Mouse (Mus musculus) heart, embryonic 14.5 days (tissue): ENCODE measurements around the gene Htr5a. TPM values are rescaled to one million over a fixed set of nuclear protein-coding genes. Genes with fewer than 3 reads are reported as not detected.

Experiments
- ATAC-seq: fragments of 200-750 bp; cut with Nextera tagmentation; 2 replicates; pipeline ENCODE4 v1.8.0; 2017; ENCODE audit warnings: low read depth, moderate TSS enrichment; ENCODE audit not compliant: insufficient number of reproducible peaks, insufficient read depth, low FRiP score
- H3K27ac ChIP-seq, 2 experiments: fragments of 200-500 bp in 1 of 2; fragments of 300-500 bp in 1 of 2; sonication (generic) in 1 of 2; replicated peaks in 1 of 2; 2 replicates each; pipeline ENCODE4 v1.5.1; 2012 to 2014; ENCODE audit warnings: low read depth in 2 of 2, low read length in 2 of 2, control low read depth in 1 of 2, mild to moderate bottlenecking in 1 of 2, mixed read lengths in 1 of 2; ENCODE audit not compliant: control insufficient read depth in 1 of 2, insufficient read depth in 1 of 2
- H3K27me3 ChIP-seq: fragments of 300-500 bp; sonication (generic); 2 replicates; pipeline ENCODE4 v1.6.1; 2014; ENCODE audit warnings: mild to moderate bottlenecking, low read length, control low read depth; ENCODE audit not compliant: control insufficient read depth, insufficient read depth
- H3K36me3 ChIP-seq: fragments of 300-500 bp; sonication (generic); 2 replicates; pipeline ENCODE4 v1.6.1; 2014; ENCODE audit warnings: mild to moderate bottlenecking, control low read depth, low read length, mixed read lengths; ENCODE audit not compliant: control insufficient read depth, insufficient read depth
- H3K4me1 ChIP-seq, 2 experiments: fragments of 200-500 bp in 1 of 2; fragments of 300-500 bp in 1 of 2; sonication (generic) in 1 of 2; 2 replicates each; pipeline ENCODE4 v1.6.1; 2012 to 2014; ENCODE audit warnings: low read length in 2 of 2, control low read depth in 1 of 2, mixed read lengths in 1 of 2; ENCODE audit not compliant: control insufficient read depth in 2 of 2, insufficient read depth in 2 of 2
- H3K4me2 ChIP-seq: fragments of 300-500 bp; sonication (generic); 2 replicates; pipeline ENCODE4 v1.6.1; 2014; ENCODE audit warnings: mild to moderate bottlenecking, low read length
- H3K4me3 ChIP-seq, 2 experiments: fragments of 200-500 bp in 1 of 2; fragments of 300-500 bp in 1 of 2; sonication (generic) in 1 of 2; 2 replicates each; pipeline ENCODE4 v1.5.1; 2012 to 2014; ENCODE audit warnings: low read length in 2 of 2, mild to moderate bottlenecking in 2 of 2, control low read depth in 1 of 2, low read depth in 1 of 2, moderate library complexity in 1 of 2; ENCODE audit not compliant: control insufficient read depth in 1 of 2, insufficient read depth in 1 of 2
- H3K9ac ChIP-seq: fragments of 300-500 bp; sonication (generic); 2 replicates; pipeline ENCODE4 v1.6.1; 2014; ENCODE audit warnings: mild to moderate bottlenecking, low read length
- H3K9me3 ChIP-seq: fragments of 300-500 bp; sonication (generic); 2 replicates; pipeline ENCODE4 v1.6.1; 2016; ENCODE audit warnings: low read length, control low read depth; ENCODE audit not compliant: control insufficient read depth
- WGBS: fragments of 180-500 bp; shearing (Covaris S2); extraction: QIAGEN DNeasy Blood & Tissue Kit; methylation state at CpG from one replicate; pipeline ENCODE4 v1.1.7; 2014; 5-methylcytosine and 5-hydroxymethylcytosine counted together
- polyA plus RNA-seq: library from polyadenylated mRNA; unstranded; fragments of >200 nt; fragmentation: Nextera tagmentation; extraction: Ambion mirVana; gene quantifications from 2 replicates; pipeline ENCODE4 v1.2.1, GENCODE M21; 2014

The Htr5a gene
- polyA plus RNA-seq, 1 experiment from 2014 or later = not detected

DNA sequence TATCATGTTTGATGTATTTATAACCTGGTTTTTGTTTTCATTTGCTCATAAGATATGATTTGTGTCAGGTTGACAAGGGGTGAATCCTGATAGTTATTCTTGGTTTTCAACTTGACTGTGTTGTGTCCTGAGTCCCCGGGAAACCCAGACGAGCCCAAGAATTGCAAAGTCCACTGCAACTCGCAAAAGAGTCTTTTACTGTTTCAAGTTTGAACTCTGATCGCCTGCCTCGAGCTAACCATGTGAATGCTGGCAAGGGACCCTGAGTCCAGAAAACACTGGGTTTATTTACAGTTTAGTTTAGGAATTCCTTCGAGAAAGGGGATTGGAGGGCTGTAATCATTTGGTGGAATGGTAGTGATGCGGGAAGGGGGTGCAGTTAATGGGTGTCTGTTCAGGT, 14.0 kb upstream of the Htr5a start:
- Histone ChIP-seq H3K9ac (no peak overlapping the region), H3K27ac (no peak overlapping the region), H3K36me3 (no peaks in the 10 kb centered on the region), H3K4me1 (no peaks in the 10 kb centered on the region), H3K27me3 (no peaks in the 10 kb centered on the region), H3K4me2 (no peak overlapping the region), H3K4me3 (no peak overlapping the region), H3K9me3 (no peaks in the 10 kb centered on the region)
- 78% methylated on average over 7 of the region's 7 CpGs for WGBS
- no peak for ATAC-seq

DNA sequence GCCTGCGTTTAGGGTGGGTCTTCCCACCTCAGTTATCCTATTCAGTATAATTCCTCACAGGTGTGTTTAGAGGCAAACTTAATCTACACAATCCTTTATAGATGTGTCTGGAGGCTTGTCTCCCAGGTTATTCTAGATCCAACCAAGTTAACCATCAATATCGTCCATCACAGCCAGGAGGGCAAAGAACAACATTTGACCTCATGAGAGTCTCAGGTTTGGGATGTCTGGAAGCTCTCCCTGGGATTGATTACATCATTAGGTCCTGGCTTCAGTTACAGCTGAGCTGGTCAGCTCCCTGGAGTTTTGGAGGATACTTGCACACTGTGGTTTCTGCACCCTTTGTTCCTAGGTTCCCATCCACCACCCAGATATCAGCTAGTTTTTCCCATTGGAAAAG, 6.9 kb upstream of the Htr5a start:
- WGBS = 85% methylated on average over 2 of the region's 2 CpGs
- H3K4me2 ChIP-seq = no peak overlapping the region
- H3K36me3 ChIP-seq = no peaks in the 10 kb centered on the region
- H3K27ac ChIP-seq = no peak overlapping the region
- H3K9me3 ChIP-seq = no peaks in the 10 kb centered on the region
- no peak overlapping the region for H3K9ac ChIP-seq
- ATAC-seq = no peak
- no peaks in the 10 kb centered on the region for H3K4me1 ChIP-seq
- no peak overlapping the region for H3K4me3 ChIP-seq
- H3K27me3 ChIP-seq = no peaks in the 10 kb centered on the region

- Histone ChIP-seq H3K36me3 (no peaks in the 10 kb centered on the region), H3K27me3 (peaks cover 19% of the 10 kb centered on the region), H3K4me2 (no peak overlapping the region), H3K9ac (no peak overlapping the region), H3K4me1 (peaks cover 0 to 2% of the 10 kb centered on the region in 2 experiments; a peak in 1 of 4 replicates), H3K4me3 (no peak overlapping the region), H3K9me3 (no peaks in the 10 kb centered on the region), H3K27ac (no peak overlapping the region)
- ATAC-seq = no peak
- 55% methylated on average over 4 of the region's 4 CpGs for WGBS
Measured at GRCm38 (mm10) chr5:27838061-27838460, 3.9 kb upstream of the Htr5a start.

DNA sequence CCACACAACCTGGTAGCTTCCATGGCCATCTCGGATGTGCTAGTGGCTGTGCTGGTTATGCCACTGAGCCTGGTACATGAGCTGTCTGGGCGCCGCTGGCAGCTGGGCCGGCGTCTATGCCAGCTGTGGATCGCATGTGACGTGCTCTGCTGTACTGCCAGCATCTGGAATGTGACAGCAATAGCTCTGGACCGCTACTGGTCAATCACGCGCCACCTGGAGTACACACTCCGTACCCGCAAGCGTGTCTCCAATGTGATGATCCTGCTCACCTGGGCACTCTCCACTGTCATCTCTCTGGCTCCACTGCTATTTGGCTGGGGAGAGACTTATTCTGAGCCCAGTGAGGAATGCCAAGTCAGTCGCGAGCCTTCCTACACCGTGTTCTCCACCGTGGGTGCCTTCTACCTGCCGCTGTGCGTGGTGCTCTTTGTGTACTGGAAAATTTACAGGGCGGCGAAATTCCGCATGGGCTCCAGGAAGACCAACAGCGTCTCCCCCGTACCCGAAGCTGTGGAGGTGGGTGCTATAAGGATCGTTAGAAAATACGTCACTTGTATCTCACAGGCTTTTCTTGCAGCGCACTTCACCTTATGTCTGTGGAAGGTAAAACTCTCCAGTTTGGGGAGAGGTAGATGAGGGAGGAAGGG, 847 bp downstream of the Htr5a start:
- H3K27me3 ChIP-seq = peaks cover 19% of the 10 kb centered on the region
- no peak overlapping the region for H3K4me2 ChIP-seq
- no peak for ATAC-seq
- H3K9ac ChIP-seq = no peak overlapping the region
- no peaks in the 10 kb centered on the region for H3K9me3 ChIP-seq
- H3K36me3 ChIP-seq = no peaks in the 10 kb centered on the region
- no peak overlapping the region for H3K4me3 ChIP-seq
- WGBS = 61% methylated on average over 28 of the region's 28 CpGs
- peaks cover 0 to 2% of the 10 kb centered on the region in 2 experiments; a peak in 1 of 4 replicates for H3K4me1 ChIP-seq
- H3K27ac ChIP-seq = no peak overlapping the region

- Histone ChIP-seq H3K4me2 (no peak overlapping the region), H3K9me3 (no peaks in the 10 kb centered on the region), H3K4me1 (no peaks in the 10 kb centered on the region), H3K4me3 (no peak overlapping the region), H3K36me3 (no peaks in the 10 kb centered on the region), H3K9ac (no peak overlapping the region), H3K27ac (no peak overlapping the region), H3K27me3 (peaks cover 11% of the 10 kb centered on the region)
- WGBS = 66% methylated on average over 5 of the region's 5 CpGs
- ATAC-seq = no peak
Measured at GRCm38 (mm10) chr5:27846979-27847378, 5.0 kb downstream of the Htr5a start.

DNA sequence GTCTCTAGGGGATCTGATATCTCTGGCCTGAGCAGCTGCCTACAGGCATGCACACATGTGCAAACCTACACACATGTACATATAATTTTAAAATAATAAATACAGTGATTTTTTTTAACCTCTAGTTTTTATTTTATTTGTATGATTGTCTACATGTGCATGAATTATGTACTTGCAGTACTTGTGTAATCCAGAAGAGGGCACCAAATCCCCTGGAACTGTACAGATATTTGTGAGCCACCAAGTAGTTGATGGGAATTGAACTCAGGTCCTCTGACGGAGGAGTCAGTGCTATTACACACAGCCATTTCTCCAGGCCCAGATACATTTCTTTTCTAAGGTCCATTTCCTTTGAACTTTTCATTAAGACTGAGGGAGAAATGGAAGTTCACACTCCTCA, 12.3 kb downstream of the Htr5a start:
- Histone ChIP-seq H3K9ac (no peak overlapping the region), H3K36me3 (no peaks in the 10 kb centered on the region), H3K4me1 (no peaks in the 10 kb centered on the region), H3K4me3 (no peak overlapping the region), H3K27me3 (no peaks in the 10 kb centered on the region), H3K9me3 (no peaks in the 10 kb centered on the region), H3K4me2 (no peak overlapping the region), H3K27ac (no peak overlapping the region)
- no peak for ATAC-seq
- 71% methylated on average over 1 of the region's 1 CpGs for WGBS

DNA sequence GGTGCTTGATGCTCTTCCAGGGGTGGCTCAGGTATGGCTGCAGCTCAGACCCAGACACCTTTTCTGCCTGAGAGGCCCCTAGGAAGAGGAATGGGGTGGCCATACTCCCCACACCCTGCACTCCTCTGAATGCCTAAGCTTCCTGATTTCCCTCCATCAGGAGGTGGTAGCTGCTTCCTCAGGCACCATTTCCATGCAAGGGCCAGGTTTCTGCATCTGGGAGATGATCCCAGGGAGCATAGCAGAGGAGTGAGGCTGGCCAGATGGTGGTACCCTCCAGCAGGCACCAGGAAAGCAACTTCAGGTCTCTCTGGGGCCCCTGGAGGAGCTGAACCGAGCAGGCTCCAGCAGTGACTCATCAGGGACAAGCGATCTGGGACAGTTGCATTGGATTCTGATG, 13.8 kb downstream of the Htr5a start:
- H3K4me3 ChIP-seq = no peak overlapping the region
- H3K27me3 ChIP-seq = no peaks in the 10 kb centered on the region
- H3K27ac ChIP-seq = no peak overlapping the region
- no peak overlapping the region for H3K4me2 ChIP-seq
- no peaks in the 10 kb centered on the region for H3K4me1 ChIP-seq
- no peaks in the 10 kb centered on the region for H3K36me3 ChIP-seq
- no peak overlapping the region for H3K9ac ChIP-seq
- WGBS = 69% methylated on average over 2 of the region's 2 CpGs
- ATAC-seq = no peak
- H3K9me3 ChIP-seq = no peaks in the 10 kb centered on the region
